Mouse (Mus musculus): ENCODE results near the gene Olfr1022. TPM values are rescaled to one million over a fixed set of nuclear protein-coding genes. Genes with fewer than 3 reads are reported as not detected.

Gene Olfr1022
- polyA plus RNA-seq (2015; fragmentation: Nextera tagmentation; extraction: Ambion mirVana), result not detected in 2 replicates

DNA sequence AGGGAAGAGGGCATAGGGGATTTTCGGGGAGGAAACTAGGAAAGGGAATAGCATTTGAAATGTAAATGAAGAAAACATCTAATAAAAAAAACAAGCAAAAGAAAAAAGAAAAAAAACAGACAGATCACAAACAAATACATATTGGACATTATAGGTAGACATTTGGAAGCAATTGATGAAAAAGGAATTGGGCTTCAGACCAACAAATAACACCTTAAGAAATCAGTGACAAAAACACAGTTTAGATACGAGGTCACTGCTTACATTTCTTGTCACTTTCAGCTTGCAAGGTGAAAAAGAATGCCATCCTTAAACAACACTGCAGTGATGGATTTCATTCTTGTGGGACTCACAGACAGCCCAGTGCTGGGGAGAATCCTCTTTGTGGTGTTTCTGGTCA lies at the start of gene Olfr1022:
Gene Olfr1022, plus strand, starts transcription at position 301 of the 400 bp plus-strand sequence.
- Histone ChIP-seq H3K27me3 (no peaks in the 10 kb centered on the region), H3K4me2 (no peak within 1 kb of the TSS), H3K9me3 (no peaks in the 10 kb centered on the region), H3K36me3 (no peaks in the 10 kb centered on the region), H3K4me3 (no peak within 1 kb of the TSS), H3K4me1 (no peaks in the 10 kb centered on the region), H3K27ac (no peak within 1 kb of the TSS), H3K9ac (no peak within 1 kb of the TSS)
- 63% methylated on average over 2 of the region's 2 CpGs for WGBS
- no peak for ATAC-seq (ENCODE audit: insufficient number of reproducible peaks, insufficient read depth, low FRiP score, low TSS enrichment, low read depth)

DNA sequence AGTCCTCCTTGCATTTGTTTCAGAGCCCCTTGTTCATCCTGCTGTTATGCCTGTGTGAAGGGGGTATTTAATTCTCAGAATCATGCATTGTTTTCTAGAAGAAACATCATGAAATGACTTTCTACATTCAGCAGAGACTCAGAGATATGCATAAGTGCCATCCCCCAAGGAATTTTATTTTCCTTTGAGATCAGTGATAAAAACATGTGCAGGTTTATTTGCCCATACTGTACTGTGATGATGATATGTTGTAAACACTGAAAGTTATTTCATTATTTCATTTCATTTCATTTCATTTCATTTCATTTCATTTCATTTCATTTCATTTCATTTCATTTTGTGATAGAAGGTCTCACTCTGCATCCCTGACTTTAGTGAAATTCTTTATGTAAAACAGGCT lies 23.0 kb upstream of the Olfr1022 start, which contains the start of gene Olfr1019:
Gene Olfr1019, minus strand, starts transcription at position 101 of the 400 bp plus-strand sequence.
- Histone ChIP-seq H3K9ac (no peak within 1 kb of the TSS), H3K36me3 (no peaks in the 10 kb centered on the region), H3K9me3 (no peaks in the 10 kb centered on the region), H3K4me2 (no peak within 1 kb of the TSS), H3K27me3 (no peaks in the 10 kb centered on the region), H3K4me3 (no peak within 1 kb of the TSS), H3K27ac (no peak within 1 kb of the TSS), H3K4me1 (no peaks in the 10 kb centered on the region)
- ATAC-seq (ENCODE audit: insufficient number of reproducible peaks, insufficient read depth, low FRiP score, low TSS enrichment, low read depth), result no peak

DNA sequence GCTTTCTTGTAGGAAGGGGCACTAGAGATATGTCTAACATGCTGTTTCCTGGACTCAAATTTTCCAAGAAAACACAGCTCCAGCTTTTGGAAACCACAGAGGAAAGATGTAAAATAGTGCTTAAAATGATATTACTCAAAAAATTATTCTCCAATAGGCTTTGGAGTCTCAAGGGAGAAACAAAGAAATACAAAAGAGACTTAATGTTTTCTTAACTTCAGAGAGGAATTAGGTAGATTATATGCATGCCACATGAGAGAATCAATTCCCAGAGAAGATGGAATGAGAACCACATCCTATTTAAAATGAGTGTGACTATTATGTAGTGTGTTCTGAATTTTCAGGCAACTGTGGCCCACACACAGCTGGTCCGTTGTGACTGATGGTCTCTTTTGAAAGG lies 21.7 kb upstream of the Olfr1022 start, which contains the start of gene Olfr1020:
Gene Olfr1020, plus strand, starts transcription at position 301 of the 400 bp plus-strand sequence.
- no peaks in the 10 kb centered on the region for H3K27me3 ChIP-seq
- no peak within 1 kb of the TSS for H3K9ac ChIP-seq
- H3K27ac ChIP-seq, result no peak within 1 kb of the TSS
- no peak for ATAC-seq (ENCODE audit: insufficient number of reproducible peaks, insufficient read depth, low FRiP score, low TSS enrichment, low read depth)
- no peaks in the 10 kb centered on the region for H3K36me3 ChIP-seq
- no peak within 1 kb of the TSS for H3K4me2 ChIP-seq
- H3K4me3 ChIP-seq, result no peak within 1 kb of the TSS
- no peaks in the 10 kb centered on the region for H3K9me3 ChIP-seq
- no peaks in the 10 kb centered on the region for H3K4me1 ChIP-seq
- WGBS, result 60% methylated on average over 1 of the region's 1 CpGs

DNA sequence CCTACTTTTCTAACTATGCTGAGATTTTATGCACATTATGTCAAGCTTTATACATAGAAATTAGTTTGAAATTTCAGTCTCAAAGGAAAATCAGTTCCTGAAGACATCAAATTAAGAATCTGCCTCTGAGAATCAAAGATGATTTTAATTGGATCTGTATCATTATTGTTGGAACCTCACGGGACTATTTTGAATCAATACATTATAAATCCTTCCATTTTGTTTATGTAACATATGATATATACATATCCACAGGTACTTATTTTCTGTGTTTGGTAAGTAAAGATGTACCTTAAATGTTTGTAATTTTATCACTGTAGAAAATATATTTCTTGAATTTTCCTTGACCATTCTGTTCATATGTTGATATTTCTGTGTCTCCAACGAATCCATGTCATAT lies 16.9 kb downstream of the Olfr1022 start, which contains the start of gene Olfr1023:
Gene Olfr1023, plus strand, starts transcription at position 301 of the 400 bp plus-strand sequence.
- Histone ChIP-seq H3K27me3 (no peaks in the 10 kb centered on the region), H3K4me2 (no peak within 1 kb of the TSS)
- 72% methylated on average over 2 of the region's 2 CpGs for WGBS

DNA sequence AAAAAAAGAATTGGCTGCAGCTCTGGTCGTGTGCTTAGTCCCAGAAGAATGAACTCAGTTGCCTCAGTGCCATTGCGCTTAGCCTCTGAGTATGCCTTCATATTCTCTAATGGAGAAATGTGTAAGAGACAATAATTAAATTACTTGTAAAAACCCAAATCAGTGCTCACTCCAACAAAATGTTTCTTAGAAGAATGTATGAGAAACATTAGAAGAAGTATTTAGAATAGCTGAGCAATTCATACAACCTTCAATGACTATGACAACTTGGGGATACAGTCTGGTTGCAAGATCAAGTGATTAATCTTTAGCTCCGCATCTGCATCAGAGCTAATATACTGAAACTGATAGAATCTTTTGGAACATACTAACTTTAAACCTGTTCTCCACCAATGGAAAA lies 36.6 kb downstream of the Olfr1022 start, which contains the start of gene Olfr1024:
Gene Olfr1024, minus strand, starts transcription at position 101 of the 400 bp plus-strand sequence.
- H3K4me2 ChIP-seq, result no peak within 1 kb of the TSS
- H3K9me3 ChIP-seq, result peaks cover 5% of the 10 kb centered on the region; the same call in 1 of the 2 replicates
- H3K27me3 ChIP-seq, result no peaks in the 10 kb centered on the region
- no peak within 1 kb of the TSS for H3K4me3 ChIP-seq
- H3K27ac ChIP-seq, result no peak within 1 kb of the TSS
- H3K9ac ChIP-seq, result no peak within 1 kb of the TSS
- no peak for ATAC-seq (ENCODE audit: insufficient number of reproducible peaks, insufficient read depth, low FRiP score, low TSS enrichment, low read depth)
- H3K4me1 ChIP-seq, result no peaks in the 10 kb centered on the region
- H3K36me3 ChIP-seq, result no peaks in the 10 kb centered on the region
- WGBS, result 84% methylated on average over 3 of the region's 3 CpGs

More for the DNA sequence above, 16.9 kb downstream of the Olfr1022 start, which contains the start of gene Olfr1023:
- Histone ChIP-seq H3K27ac (no peak within 1 kb of the TSS), H3K4me3 (no peak within 1 kb of the TSS), H3K9ac (no peak within 1 kb of the TSS), H3K4me1 (no peaks in the 10 kb centered on the region), H3K9me3 (no peaks in the 10 kb centered on the region), H3K36me3 (no peaks in the 10 kb centered on the region)
- no peak for ATAC-seq (ENCODE audit: insufficient number of reproducible peaks, insufficient read depth, low FRiP score, low TSS enrichment, low read depth)

DNA sequence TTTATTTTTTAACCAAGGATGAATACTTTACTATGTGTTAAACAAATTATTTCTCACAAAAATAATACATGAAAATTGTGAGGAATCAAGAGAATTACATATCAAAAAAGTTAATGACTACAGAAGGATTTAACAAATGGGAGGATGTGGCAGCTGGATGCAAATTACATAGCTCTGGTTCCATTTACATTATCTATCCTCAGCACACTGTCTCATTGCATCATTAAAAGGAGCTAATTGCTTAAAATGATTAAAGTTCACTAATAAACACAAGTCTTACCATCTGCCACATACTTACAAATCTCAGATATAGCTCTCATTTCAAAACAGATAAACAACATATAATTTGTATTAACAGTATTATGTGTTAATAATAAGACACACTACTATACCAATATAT lies 44.8 kb downstream of the Olfr1022 start:
- H3K27ac ChIP-seq, result no peak overlapping the region
- no peaks in the 10 kb centered on the region for H3K36me3 ChIP-seq
- H3K4me3 ChIP-seq, result no peak overlapping the region
- H3K9ac ChIP-seq, result no peak overlapping the region
- H3K4me2 ChIP-seq, result no peak overlapping the region
- no peaks in the 10 kb centered on the region for H3K9me3 ChIP-seq
- ATAC-seq (ENCODE audit: insufficient number of reproducible peaks, insufficient read depth, low FRiP score, low TSS enrichment, low read depth), result no peak
- H3K27me3 ChIP-seq, result no peaks in the 10 kb centered on the region
- H3K4me1 ChIP-seq, result no peaks in the 10 kb centered on the region

DNA sequence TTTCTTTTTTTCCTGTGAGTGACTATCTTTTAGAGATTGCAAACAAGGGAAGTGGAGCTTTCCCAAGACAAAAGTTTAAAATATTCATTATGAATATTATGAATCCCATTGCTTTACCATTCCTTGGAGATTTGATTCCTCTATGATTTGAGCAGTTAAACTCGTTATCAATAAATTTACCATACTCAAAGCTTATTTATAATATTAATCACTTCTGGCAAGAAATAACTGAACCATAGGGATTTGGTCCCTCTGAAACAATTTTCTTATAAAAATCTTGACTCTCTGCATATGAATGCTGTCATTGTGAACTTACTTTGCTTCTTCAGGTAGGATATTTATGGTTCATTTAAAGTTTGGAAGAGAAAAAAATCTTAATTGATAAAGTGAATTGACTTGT lies 46.5 kb downstream of the Olfr1022 start, which contains the start of gene Olfr1025-ps1:
Gene Olfr1025-ps1, plus strand, starts transcription at position 301 of the 400 bp plus-strand sequence.
- Histone ChIP-seq H3K27ac (no peak within 1 kb of the TSS), H3K4me1 (no peaks in the 10 kb centered on the region), H3K27me3 (no peaks in the 10 kb centered on the region), H3K9ac (no peak within 1 kb of the TSS), H3K4me2 (no peak within 1 kb of the TSS), H3K36me3 (no peaks in the 10 kb centered on the region), H3K9me3 (no peaks in the 10 kb centered on the region), H3K4me3 (no peak within 1 kb of the TSS)
- 56% methylated on average over 1 of the region's 1 CpGs for WGBS
- ATAC-seq (ENCODE audit: insufficient number of reproducible peaks, insufficient read depth, low FRiP score, low TSS enrichment, low read depth), result no peak

Other genes starting within 250 kb of the Olfr1022 start
- not detected in 2 replicates for gene Olfr1002, start 217.9 kb upstream of the Olfr1022 start, polyA plus RNA-seq (2015; fragmentation: Nextera tagmentation; extraction: Ambion mirVana)
- not detected in 2 replicates for gene Olfr154, start 204.1 kb upstream of the Olfr1022 start, polyA plus RNA-seq (2015; fragmentation: Nextera tagmentation; extraction: Ambion mirVana)
- gene Olfr1006, start 189.8 kb upstream of the Olfr1022 start, polyA plus RNA-seq (2015; fragmentation: Nextera tagmentation; extraction: Ambion mirVana), result not detected in 2 replicates
- gene Olfr1008, start 179.2 kb upstream of the Olfr1022 start, polyA plus RNA-seq (2015; fragmentation: Nextera tagmentation; extraction: Ambion mirVana), result not detected in 2 replicates
- not detected in 2 replicates for gene Olfr1009, start 153.2 kb upstream of the Olfr1022 start, polyA plus RNA-seq (2015; fragmentation: Nextera tagmentation; extraction: Ambion mirVana)
- gene Olfr1012, start 105.8 kb upstream of the Olfr1022 start, polyA plus RNA-seq (2015; fragmentation: Nextera tagmentation; extraction: Ambion mirVana), result not detected in 2 replicates
- not detected in 2 replicates for gene Olfr1013, start 101.5 kb upstream of the Olfr1022 start, polyA plus RNA-seq (2015; fragmentation: Nextera tagmentation; extraction: Ambion mirVana)
- not detected in 2 replicates for gene Olfr1014, start 95.9 kb upstream of the Olfr1022 start, polyA plus RNA-seq (2015; fragmentation: Nextera tagmentation; extraction: Ambion mirVana)
- gene Olfr1015, start 86.6 kb upstream of the Olfr1022 start, polyA plus RNA-seq (2015; fragmentation: Nextera tagmentation; extraction: Ambion mirVana), result not detected in 2 replicates
- gene Olfr1016, start 66.0 kb upstream of the Olfr1022 start, polyA plus RNA-seq (2015; fragmentation: Nextera tagmentation; extraction: Ambion mirVana), result not detected in 2 replicates
- gene Olfr1018, start 50.1 kb upstream of the Olfr1022 start, polyA plus RNA-seq (2015; fragmentation: Nextera tagmentation; extraction: Ambion mirVana), result not detected in 2 replicates
- not detected in 2 replicates for gene Olfr1019, start 23.1 kb upstream of the Olfr1022 start, polyA plus RNA-seq (2015; fragmentation: Nextera tagmentation; extraction: Ambion mirVana)
- gene Olfr1020, start 21.6 kb upstream of the Olfr1022 start, polyA plus RNA-seq (2015; fragmentation: Nextera tagmentation; extraction: Ambion mirVana), result not detected in 2 replicates
- not detected in 2 replicates for gene Olfr1023, start 17.0 kb downstream of the Olfr1022 start, polyA plus RNA-seq (2015; fragmentation: Nextera tagmentation; extraction: Ambion mirVana)
- not detected in 2 replicates for gene Olfr1024, start 36.5 kb downstream of the Olfr1022 start, polyA plus RNA-seq (2015; fragmentation: Nextera tagmentation; extraction: Ambion mirVana)
- gene Olfr1025-ps1, start 46.6 kb downstream of the Olfr1022 start, polyA plus RNA-seq (2015; fragmentation: Nextera tagmentation; extraction: Ambion mirVana), result 0.22 TPM in 1 of 2 replicates, not detected in the other
- gene Olfr1026, start 53.0 kb downstream of the Olfr1022 start, polyA plus RNA-seq (2015; fragmentation: Nextera tagmentation; extraction: Ambion mirVana), result not detected in 2 replicates
- not detected in 2 replicates for gene Olfr1028, start 81.8 kb downstream of the Olfr1022 start, polyA plus RNA-seq (2015; fragmentation: Nextera tagmentation; extraction: Ambion mirVana)
- gene Olfr1029, start 105.3 kb downstream of the Olfr1022 start, polyA plus RNA-seq (2015; fragmentation: Nextera tagmentation; extraction: Ambion mirVana), result not detected in 2 replicates
- not detected in 2 replicates for gene Olfr1030, start 110.7 kb downstream of the Olfr1022 start, polyA plus RNA-seq (2015; fragmentation: Nextera tagmentation; extraction: Ambion mirVana)
- not detected in 2 replicates for gene Olfr1031, start 121.7 kb downstream of the Olfr1022 start, polyA plus RNA-seq (2015; fragmentation: Nextera tagmentation; extraction: Ambion mirVana)
- gene Olfr1032, start 136.9 kb downstream of the Olfr1022 start, polyA plus RNA-seq (2015; fragmentation: Nextera tagmentation; extraction: Ambion mirVana), result not detected in 2 replicates
- gene Olfr1033, start 152.0 kb downstream of the Olfr1022 start, polyA plus RNA-seq (2015; fragmentation: Nextera tagmentation; extraction: Ambion mirVana), result 0.41 and 0.43 TPM in 2 replicates
- gene Olfr1034, start 177.3 kb downstream of the Olfr1022 start, polyA plus RNA-seq (2015; fragmentation: Nextera tagmentation; extraction: Ambion mirVana), result not detected in 2 replicates
- 0.06 TPM in 1 of 2 replicates, not detected in the other for gene Olfr1036, start 205.4 kb downstream of the Olfr1022 start, polyA plus RNA-seq (2015; fragmentation: Nextera tagmentation; extraction: Ambion mirVana)
- not detected in 2 replicates for gene Olfr1037, start 218.8 kb downstream of the Olfr1022 start, polyA plus RNA-seq (2015; fragmentation: Nextera tagmentation; extraction: Ambion mirVana)

Data from embryonic facial prominence, embryonic 13.5 days (tissue).